Mouse (Mus musculus) ES-Bruce4 (cell line): ENCODE measurements at regions not wholly inside any gene's neighbourhood (a gene's known extent, or its start where the extent isn't known, plus 50 kb on each side); places are given as distances from the start of the nearest gene placed in this dataset.

Experiments used
- EP300 ChIP-seq: IDR thresholded peaks from 2 replicates; pipeline ENCODE4 v1.6.1; 2011; ENCODE audit warnings: low read depth, low read length; ENCODE audit not compliant: insufficient read depth
- POLR2A ChIP-seq: IDR thresholded peaks from one replicate; pipeline ENCODE4 v1.8.1; 2011; ENCODE audit warnings: low read length; ENCODE audit not compliant: insufficient read depth

GRCm38 (mm10) chr8:35123196-35123621 lies 642.4 kb upstream of the Gm19410 start:
- peak; percentile 95 for TF ChIP-seq EP300
- TF ChIP-seq POLR2A: no peak
